Mouse (Mus musculus) bone marrow macrophage, adult 2 months (primary cell): ENCODE measurements around the gene Ipo9. TPM values are rescaled to one million over a fixed set of nuclear protein-coding genes. Genes with fewer than 3 reads are reported as not detected.

ENCODE experiments used
- H3K27ac ChIP-seq: 2 replicates; pipeline ENCODE4 v1.5.1; 2012; ENCODE audit warnings: low read depth, low read length; ENCODE audit not compliant: insufficient read depth
- H3K4me1 ChIP-seq: 2 replicates; pipeline ENCODE4 v1.6.1; 2012; ENCODE audit warnings: low read length; ENCODE audit not compliant: control insufficient read depth, insufficient read depth
- H3K4me3 ChIP-seq: 2 replicates; pipeline ENCODE4 v1.5.1; 2012; ENCODE audit warnings: mild to moderate bottlenecking, low read length, moderate library complexity; ENCODE audit not compliant: insufficient read depth
- CTCF ChIP-seq: IDR thresholded peaks from 2 replicates; pipeline ENCODE4 v1.5.1; 2012; ENCODE audit warnings: low read depth, mild to moderate bottlenecking, low read length, moderate library complexity
- POLR2A ChIP-seq: IDR thresholded peaks from 2 replicates; pipeline ENCODE4 v1.6.1; 2012; ENCODE audit warnings: mild to moderate bottlenecking, low read depth, low read length, borderline replicate concordance
- polyA plus RNA-seq: library from polyadenylated mRNA; stranded (reverse); fragments of >200 nt; gene quantifications from 2 replicates; pipeline ENCODE4 v1.2.4, GENCODE M21; 2012; ENCODE audit not compliant: missing spikeins, insufficient read depth, insufficient read length

Gene Ipo9
- 31.7 and 32.3 TPM in 2 replicates for polyA plus RNA-seq

GRCm38 (mm10) chr1:135429901-135430668, at the start of gene Ipo9:
TSS of gene Ipo9 (minus strand) at chr1:135430499.
- TF ChIP-seq CTCF = peak; percentile 40
- no peak for TF ChIP-seq POLR2A
- Histone ChIP-seq H3K4me1 (peaks cover 24% of the 10 kb centered on the region), H3K27ac (peak within 1 kb of the TSS; percentile 46), H3K4me3 (peak within 1 kb of the TSS; percentile 74)

DNA sequence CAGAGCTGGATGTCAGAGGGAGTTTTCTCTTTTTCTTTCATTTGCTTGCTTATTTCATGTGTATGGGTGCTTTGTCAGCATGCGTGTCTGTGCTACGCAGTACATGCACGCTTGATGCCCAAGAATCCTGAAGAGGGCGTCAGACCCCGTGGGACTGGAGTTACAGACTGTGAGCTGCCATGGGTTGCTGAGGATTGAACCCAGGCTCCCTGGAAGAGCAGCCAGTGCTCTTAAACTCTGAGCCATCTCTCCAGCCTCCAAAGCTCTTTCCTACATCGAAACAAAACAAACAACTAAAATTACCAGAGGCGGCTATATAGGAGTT, 45.2 kb upstream of the Ipo9 start:
- Histone ChIP-seq H3K4me3 (no peak overlapping the region), H3K27ac (no peak overlapping the region), H3K4me1 (peaks cover 15% of the 10 kb centered on the region)
- TF ChIP-seq CTCF = no peak
- no peak for TF ChIP-seq POLR2A

DNA sequence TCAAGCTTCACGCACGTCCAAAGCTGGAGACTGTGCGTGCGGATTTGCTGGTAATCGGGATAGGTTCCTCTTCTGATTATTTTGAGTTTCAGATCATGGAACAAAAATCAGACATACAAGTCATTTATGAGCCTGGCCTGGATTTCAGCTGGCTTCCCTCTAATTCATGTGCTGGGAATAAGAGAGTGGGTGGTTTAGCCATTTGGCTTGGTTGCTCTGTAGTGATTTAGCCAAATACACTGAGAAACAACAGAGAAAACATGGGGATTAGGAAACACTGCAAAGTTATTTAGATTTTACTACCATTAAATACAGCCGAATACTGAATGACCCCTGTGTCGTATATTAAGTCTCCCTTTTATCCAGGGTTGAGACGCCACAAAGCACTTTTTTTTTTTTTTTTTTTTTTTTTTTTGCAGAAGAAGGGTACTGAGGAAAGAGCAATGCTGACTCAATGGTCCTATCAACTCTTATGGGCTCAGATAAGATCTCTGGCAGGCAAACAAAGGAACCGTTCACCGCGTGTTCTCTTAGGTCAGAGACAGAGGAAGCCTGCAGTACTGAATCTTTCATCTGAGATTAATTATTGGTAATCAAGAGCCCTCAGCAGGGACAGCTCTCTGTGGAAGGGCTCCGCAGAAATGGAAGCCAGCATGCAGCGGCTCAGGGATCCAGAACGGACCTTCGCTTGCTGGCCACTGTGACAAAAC, 44.7 kb upstream of the Ipo9 start:
- H3K4me1 ChIP-seq = peaks cover 15% of the 10 kb centered on the region
- no peak overlapping the region for H3K27ac ChIP-seq
- H3K4me3 ChIP-seq = no peak overlapping the region
- no peak for TF ChIP-seq CTCF
- no peak for TF ChIP-seq POLR2A

DNA sequence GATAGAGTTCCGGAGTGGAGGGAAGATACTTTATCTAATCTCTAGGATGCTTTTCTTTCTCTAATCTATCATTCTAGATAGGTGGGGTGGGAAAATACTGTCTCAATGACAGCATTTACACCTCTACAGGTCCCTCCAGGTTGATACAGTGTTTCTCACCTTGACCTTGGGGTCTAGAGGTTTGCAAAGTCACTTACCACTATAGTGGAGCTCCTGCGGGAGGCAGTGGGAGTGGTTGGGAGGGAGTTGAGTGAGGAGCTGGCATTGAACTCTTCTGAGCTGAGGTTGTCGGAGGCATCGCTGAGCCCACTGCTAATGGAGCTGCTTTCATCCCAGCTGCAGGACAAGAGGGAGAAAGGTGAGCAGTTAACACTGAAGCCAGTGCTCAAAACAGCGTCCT, 42.2 kb upstream of the Ipo9 start:
- no peak for TF ChIP-seq POLR2A
- TF ChIP-seq CTCF = no peak
- Histone ChIP-seq H3K27ac (no peak overlapping the region), H3K4me3 (no peak overlapping the region), H3K4me1 (peaks cover 16% of the 10 kb centered on the region)

DNA sequence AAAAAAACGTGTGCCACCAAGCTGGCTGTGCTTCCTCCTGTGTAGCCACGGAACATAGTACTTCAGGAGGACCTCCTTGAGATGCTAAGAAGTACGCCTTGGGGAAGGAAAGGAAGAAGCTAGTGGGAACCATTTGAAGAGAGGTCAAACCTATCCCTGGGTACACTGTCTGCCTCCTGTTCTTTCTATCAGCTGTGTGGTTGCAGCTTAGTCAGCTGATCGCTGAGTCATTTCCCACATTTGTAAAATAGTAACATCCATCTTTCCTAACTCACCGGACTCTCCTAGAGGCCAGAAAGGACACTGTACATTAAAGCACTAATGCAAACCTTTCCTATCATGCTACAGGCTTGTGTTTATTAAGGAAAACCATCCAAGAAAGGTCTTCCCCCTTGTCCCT, 41.4 kb upstream of the Ipo9 start:
- Histone ChIP-seq H3K4me1 (peaks cover 22% of the 10 kb centered on the region), H3K4me3 (no peak overlapping the region), H3K27ac (peak overlapping the region; percentile 42)
- TF ChIP-seq POLR2A (no peak), CTCF (no peak)

- no peak for TF ChIP-seq CTCF
- TF ChIP-seq POLR2A = no peak
- H3K27ac ChIP-seq = no peak overlapping the region
- no peak overlapping the region for H3K4me3 ChIP-seq
- peaks cover 29% of the 10 kb centered on the region for H3K4me1 ChIP-seq
These were observed 40.2 kb upstream of the Ipo9 start for GRCm38 (mm10) chr1:135470546-135470945.

GRCm38 (mm10) chr1:135467462-135467861, 37.2 kb upstream of the Ipo9 start:
- TF ChIP-seq CTCF (no peak), POLR2A (no peak)
- peaks cover 29% of the 10 kb centered on the region for H3K4me1 ChIP-seq
- H3K4me3 ChIP-seq = no peak overlapping the region
- H3K27ac ChIP-seq = no peak overlapping the region

DNA sequence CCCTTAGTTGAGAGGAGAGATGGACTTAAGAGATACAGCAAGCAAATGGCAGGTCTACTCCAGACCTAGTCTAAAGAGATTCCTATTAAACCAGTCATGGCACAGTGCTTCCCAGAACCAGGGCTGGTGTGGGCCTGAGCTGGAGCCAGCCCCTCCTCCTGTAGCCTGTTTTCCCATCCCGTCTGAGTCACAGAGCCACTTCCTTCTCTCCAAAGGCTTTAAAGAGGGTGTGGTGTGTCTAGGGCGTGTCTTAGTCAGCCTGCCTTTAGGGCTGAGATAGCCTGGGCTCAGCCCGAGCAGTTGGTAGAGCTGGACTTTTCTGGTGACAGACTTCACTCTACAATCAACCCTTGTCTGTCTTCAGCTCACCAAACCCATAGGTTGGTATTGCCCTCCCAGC, 36.6 kb upstream of the Ipo9 start:
- Histone ChIP-seq H3K4me1 (peaks cover 28% of the 10 kb centered on the region), H3K27ac (no peak overlapping the region), H3K4me3 (no peak overlapping the region)
- TF ChIP-seq CTCF (no peak), POLR2A (no peak)

- H3K4me1 ChIP-seq = peaks cover 19% of the 10 kb centered on the region
- H3K4me3 ChIP-seq = no peak overlapping the region
- H3K27ac ChIP-seq = no peak overlapping the region
- TF ChIP-seq POLR2A (no peak), CTCF (no peak)
These were observed 35.4 kb upstream of the Ipo9 start for GRCm38 (mm10) chr1:135465734-135466133.

DNA sequence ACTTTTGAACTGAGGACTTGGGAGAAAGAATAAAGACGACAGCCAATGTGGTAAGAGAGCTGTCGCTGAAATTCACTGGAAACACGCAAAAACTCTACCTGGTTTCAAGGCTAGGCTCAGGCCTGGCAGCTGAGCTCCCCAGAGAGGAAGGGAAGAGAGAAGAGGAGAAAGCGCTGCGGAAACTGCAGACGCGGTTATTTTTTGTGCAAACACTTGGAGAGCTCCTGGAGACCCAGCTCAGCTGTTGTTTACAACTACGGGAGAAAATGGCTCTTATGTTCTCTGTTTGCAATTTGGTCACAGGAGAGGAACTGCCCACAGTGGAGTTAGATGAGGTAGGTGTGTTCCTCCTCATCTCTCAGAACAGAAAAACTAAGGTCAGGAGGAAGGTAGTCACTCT, 32.4 kb upstream of the Ipo9 start:
- no peak for TF ChIP-seq POLR2A
- no peak for TF ChIP-seq CTCF
- H3K27ac ChIP-seq = no peak overlapping the region
- H3K4me3 ChIP-seq = no peak overlapping the region
- peaks cover 18% of the 10 kb centered on the region for H3K4me1 ChIP-seq
